Comparison of ENCODE assay signal across 8 mouse cellular contexts in genomic region chr13:24603591-24604009, GRCm38 (mm10). TPM values are rescaled to one million over a fixed set of nuclear protein-coding genes. Genes with fewer than 3 reads are reported as not detected.
A peak's percentile ranks its signal among the peaks of the same experiment; 100 is the strongest.
DNase-seq lines count a peak whose midpoint lies in the region; ATAC-seq lines count a peak whose summit lies in the region.
"Had no signal": no experiment of that assay in that cellular context is flagged by ENCODE, and none has a peak within 500 bp of the region (broad histone marks: within the 10 kb centered on the region; RNA-seq: fewer than 3 reads in every experiment).

No protein-coding gene starts in this region.

- 0 out of 2 replicates have a peak overlapping the region, but pooled peaks have one; percentile 39 for H3K27ac ChIP-seq in embryonic facial prominence, embryonic 15.5 days (replicated peaks)
- no peak overlapping the region for H3K27ac ChIP-seq in hindbrain, embryonic 12.5 days
- H3K27ac ChIP-seq in liver, embryonic 13.5 days: no peak overlapping the region; the same call in 1 of the 2 replicates
- H3K27ac ChIP-seq: limb, embryonic 15.5 days had no signal

- H3K36me3 ChIP-seq in embryonic facial prominence, embryonic 15.5 days: no peaks in the 10 kb centered on the region
- H3K36me3 ChIP-seq in hindbrain, embryonic 12.5 days: no peaks in the 10 kb centered on the region
- H3K36me3 ChIP-seq in liver, embryonic 13.5 days: no peaks in the 10 kb centered on the region
- H3K36me3 ChIP-seq: limb, embryonic 15.5 days had no signal

- peaks cover 25% of the 10 kb centered on the region for H3K4me1 ChIP-seq in embryonic facial prominence, embryonic 15.5 days
- H3K4me1 ChIP-seq in hindbrain, embryonic 12.5 days: peaks cover 24% of the 10 kb centered on the region
- H3K4me1 ChIP-seq in liver, embryonic 13.5 days (replicated peaks): peaks cover 39% of the 10 kb centered on the region

- DNase-seq in retina, postnatal 1 day: peak; percentile 33
- no peak for DNase-seq in retina, embryonic 14.5 days (ENCODE audit: low spot score)
- DNase-seq in liver, embryonic 13.5 days: no peak
- peak; percentile 31 to 54 for DNase-seq in spleen, postnatal 36 days (ENCODE audit: low spot score in 2 of 2)
- DNase-seq in cerebellum, postnatal 14 days: no peak

- WGBS in embryonic facial prominence, embryonic 15.5 days: 19% methylated on average over 11 of the region's 11 CpGs
- WGBS in hindbrain, embryonic 12.5 days: 14% methylated on average over 11 of the region's 11 CpGs
- WGBS in liver, embryonic 13.5 days (ENCODE audit: insufficient replicate concordance): 31% methylated on average over 11 of the region's 11 CpGs

- no peak overlapping the region for H3K4me3 ChIP-seq in embryonic facial prominence, embryonic 15.5 days (replicated peaks)
- H3K4me3 ChIP-seq in hindbrain, embryonic 12.5 days: no peak overlapping the region
- no peak overlapping the region for H3K4me3 ChIP-seq in liver, embryonic 13.5 days (replicated peaks)
- H3K4me3 ChIP-seq: limb, embryonic 15.5 days had no signal

- no peaks in the 10 kb centered on the region for H3K27me3 ChIP-seq in embryonic facial prominence, embryonic 15.5 days
- no peaks in the 10 kb centered on the region; the same call in 1 of the 2 replicates for H3K27me3 ChIP-seq in hindbrain, embryonic 12.5 days
- no peaks in the 10 kb centered on the region for H3K27me3 ChIP-seq in liver, embryonic 13.5 days
- H3K27me3 ChIP-seq: limb, embryonic 15.5 days had no signal

- ATAC-seq in embryonic facial prominence, embryonic 15.5 days (ENCODE audit: insufficient number of reproducible peaks, low FRiP score, low TSS enrichment, low read depth): no peak
- peak; percentile 29; the same call in 1 of the 2 replicates for ATAC-seq in hindbrain, embryonic 12.5 days (ENCODE audit: low FRiP score)
- no peak for ATAC-seq in liver, embryonic 13.5 days (ENCODE audit: low read depth)

- peak overlapping the region; percentile 10; the same call in 1 of the 2 replicates for H3K4me2 ChIP-seq in embryonic facial prominence, embryonic 15.5 days (replicated peaks)
- peak overlapping the region; percentile 0; the same call in 1 of the 2 replicates for H3K4me2 ChIP-seq in hindbrain, embryonic 12.5 days (replicated peaks)
- H3K4me2 ChIP-seq in liver, embryonic 13.5 days: peak overlapping the region; percentile 35; the same call in 1 of the 2 replicates
- H3K4me2 ChIP-seq: limb, embryonic 15.5 days had no signal

- no peaks in the 10 kb centered on the region for H3K9me3 ChIP-seq in embryonic facial prominence, embryonic 15.5 days (replicated peaks)
- no peaks in the 10 kb centered on the region for H3K9me3 ChIP-seq in hindbrain, embryonic 12.5 days (replicated peaks)
- no peaks in the 10 kb centered on the region for H3K9me3 ChIP-seq in liver, embryonic 13.5 days (replicated peaks)
- H3K9me3 ChIP-seq: limb, embryonic 15.5 days had no signal

- H3K9ac ChIP-seq in embryonic facial prominence, embryonic 15.5 days: no peak overlapping the region
- no peak overlapping the region for H3K9ac ChIP-seq in hindbrain, embryonic 12.5 days
- 0 out of 2 replicates have a peak overlapping the region, but pooled peaks have one; percentile 43 for H3K9ac ChIP-seq in liver, embryonic 13.5 days
- H3K9ac ChIP-seq: limb, embryonic 15.5 days had no signal

RNA-seq across cellular contexts. Expression of gene Ripor2, which starts 21.6 kb away (rescaled TPM):
- polyA plus RNA-seq in embryonic facial prominence, embryonic 15.5 days (2015; fragmentation: Nextera tagmentation; extraction: Ambion mirVana): 6.3 and 6.4 TPM in 2 replicates
- polyA plus RNA-seq in hindbrain, embryonic 12.5 days (2016; fragmentation: Nextera tagmentation; extraction: Ambion mirVana): 16.3 and 22.3 TPM in 2 replicates
- polyA plus RNA-seq in liver, embryonic 13.5 days (2015; fragmentation: Nextera tagmentation; extraction: Ambion mirVana): 3.9 and 4.9 TPM in 2 replicates

Comparison
In these comparisons a context has a peak if more than half of its experiments do, and no peak if none do; other contexts are left out.
1. DNase-seq: peak in retina, postnatal 1 day (single experiment) and spleen, postnatal 36 days (2 of 2); none in retina, embryonic 14.5 days (single experiment), liver, embryonic 13.5 days (single experiment) and cerebellum, postnatal 14 days (0 of 2).
2. Peak in every context shown above with its lines, with median percentiles within 50 percentile points of each other: H3K4me2 ChIP-seq.